Mouse (Mus musculus): ENCODE measurements at regions not wholly inside any gene's neighbourhood (a gene's known extent, or its start where the extent isn't known, plus 50 kb on each side); places are given as distances from the start of the nearest gene placed in this dataset.
"Not testable (repeated sequence)": the region's sequence is repeated elsewhere in the genome, so short reads cannot be mapped to it uniquely, and the experiment has no call there.

DNA sequence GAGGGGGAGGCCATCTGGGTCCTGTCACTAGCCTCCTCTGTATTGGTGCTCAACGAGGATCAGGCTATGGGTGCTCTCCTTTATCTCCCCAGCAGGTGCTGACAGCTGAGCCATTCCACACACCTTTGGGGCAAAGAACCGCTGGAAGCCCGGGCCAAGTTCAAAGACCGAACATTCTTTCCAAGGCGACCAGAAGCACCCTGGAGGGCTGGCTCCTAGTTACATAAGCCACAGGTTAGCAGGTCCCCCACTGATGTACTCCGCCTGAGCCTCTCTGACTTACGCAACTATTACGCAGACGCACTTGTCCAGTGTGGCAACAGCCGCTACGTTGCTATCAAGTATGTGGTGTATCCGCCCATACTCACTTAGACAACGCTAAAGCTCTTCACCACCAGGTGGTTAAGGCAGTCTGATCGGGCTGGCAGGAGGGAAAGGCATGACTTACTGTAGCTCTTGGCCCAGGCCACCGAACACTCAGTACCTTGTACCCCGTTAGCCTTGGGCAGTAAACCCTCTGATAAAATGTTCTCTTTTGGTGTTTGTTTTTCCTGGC lies 69.2 kb downstream of the Gm33543 start:
- DNase-seq (ENCODE audit: low read depth, low spot score): no peak

DNA sequence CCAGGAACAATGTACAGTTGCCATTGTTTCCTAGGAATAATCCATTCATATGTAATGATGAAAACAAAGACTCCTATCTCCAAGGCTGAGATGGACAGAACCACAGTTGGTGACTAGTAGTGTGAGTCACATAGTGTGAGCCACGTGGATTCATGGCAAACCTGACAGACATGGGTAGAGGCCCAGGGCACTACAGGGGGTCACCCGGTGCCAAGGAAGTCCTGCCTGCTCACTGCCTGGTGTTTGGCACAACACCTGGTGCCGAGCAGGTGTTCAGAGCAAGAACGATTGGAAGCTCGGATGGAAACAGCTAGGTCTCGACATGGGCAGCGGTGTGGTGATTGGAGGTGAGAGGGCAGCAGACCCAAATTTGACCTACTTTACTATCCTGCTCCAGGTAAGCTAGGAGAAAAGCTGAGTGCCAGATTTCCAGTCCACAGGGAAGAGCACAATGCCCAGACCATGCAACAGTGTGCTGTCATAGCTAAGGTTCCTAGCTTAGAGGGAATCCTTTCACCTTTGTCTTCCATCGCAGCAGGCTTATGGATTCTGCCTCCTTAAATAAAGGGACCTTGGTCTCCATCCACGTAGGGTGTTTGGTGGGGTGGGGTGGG lies 69.8 kb downstream of the Gm33543 start:
- DNase-seq (ENCODE audit: low read depth, low spot score): no peak

DNA sequence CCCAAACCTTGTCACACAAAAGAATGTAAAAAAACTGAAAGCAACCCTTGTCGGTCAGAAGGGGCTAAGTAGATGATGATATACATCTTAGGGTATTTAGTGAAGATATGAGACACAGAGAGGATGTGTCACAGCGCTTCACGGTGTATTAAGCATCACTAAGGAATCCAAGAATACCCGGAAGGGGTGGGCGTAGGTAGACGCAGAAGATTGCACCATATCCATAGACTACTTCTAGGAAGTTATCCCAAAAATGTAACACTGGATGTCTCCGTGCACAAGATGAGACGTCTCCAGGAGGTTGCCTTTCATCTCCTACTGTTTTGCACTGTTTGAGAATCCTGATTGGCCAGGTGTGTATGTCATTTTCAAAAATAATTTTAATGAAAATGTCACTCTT lies 73.8 kb downstream of the Gm33543 start:
- no peak for DNase-seq (ENCODE audit: low read depth, low spot score)

GRCm38 (mm10) chr10:95767526-95768161 lies 75.1 kb downstream of the Gm33543 start:
- no peak for DNase-seq (ENCODE audit: low read depth, low spot score)

DNA sequence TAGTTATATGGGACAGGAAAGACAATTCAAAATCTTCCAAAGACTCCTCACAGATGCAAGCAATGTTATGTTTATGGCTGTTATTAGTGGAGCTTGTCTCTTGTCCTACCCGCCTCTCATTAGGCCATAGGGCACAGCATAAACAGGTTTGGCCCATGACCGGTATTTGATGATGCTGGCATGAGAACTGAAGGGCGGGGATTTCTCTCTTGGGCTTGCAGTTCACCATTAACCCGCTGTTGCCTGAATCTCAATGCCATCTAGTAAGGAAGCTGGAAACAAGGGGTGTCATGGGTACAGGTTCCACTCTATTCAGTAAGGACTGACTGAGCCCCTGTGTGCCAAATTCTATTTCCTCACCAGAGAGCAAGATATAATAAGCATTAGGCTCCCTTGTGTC lies 78.6 kb downstream of the Gm33543 start:
- no peak for DNase-seq (ENCODE audit: low read depth, low spot score)

DNA sequence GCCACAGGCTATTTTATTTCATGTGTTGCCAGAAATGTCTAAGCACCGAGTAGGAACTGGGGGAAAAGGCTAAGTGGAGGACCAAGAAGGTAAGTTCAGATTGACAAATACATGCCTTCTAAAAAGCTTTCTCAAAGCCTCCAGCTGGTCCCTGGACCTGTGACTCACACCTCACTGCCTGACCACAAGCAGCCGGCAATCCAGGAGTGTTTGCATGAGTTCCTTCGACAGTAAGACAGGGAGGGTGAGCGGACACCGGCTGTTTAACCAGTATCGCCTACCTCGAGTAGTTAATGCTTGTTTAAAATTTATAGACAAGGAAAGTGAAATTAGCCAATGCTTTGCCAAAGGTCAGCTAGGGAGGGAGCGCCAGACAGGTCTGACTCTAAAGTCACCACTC lies 80.1 kb downstream of the Gm33543 start:
- DNase-seq (ENCODE audit: low read depth, low spot score): no peak

DNA sequence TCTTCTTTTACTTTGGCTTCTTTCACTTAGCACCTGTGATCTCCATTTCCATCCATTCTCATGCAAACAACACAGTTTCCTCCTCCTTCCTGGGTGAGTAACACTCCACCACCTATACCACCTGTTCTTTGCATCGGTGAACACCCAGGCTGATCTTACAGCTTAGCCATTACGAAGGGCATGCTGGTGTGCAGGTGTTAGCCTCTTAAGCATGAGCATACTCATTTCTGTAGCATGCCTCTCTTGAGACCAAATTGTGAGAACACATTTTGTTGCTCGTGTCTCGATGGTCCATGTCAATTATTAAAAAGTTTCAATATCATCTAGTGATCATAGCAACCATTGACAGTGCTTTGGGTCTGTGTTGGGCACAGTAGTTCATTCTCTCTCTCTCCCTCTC lies 80.8 kb downstream of the Gm33543 start:
- no peak for DNase-seq (ENCODE audit: low read depth, low spot score)

DNA sequence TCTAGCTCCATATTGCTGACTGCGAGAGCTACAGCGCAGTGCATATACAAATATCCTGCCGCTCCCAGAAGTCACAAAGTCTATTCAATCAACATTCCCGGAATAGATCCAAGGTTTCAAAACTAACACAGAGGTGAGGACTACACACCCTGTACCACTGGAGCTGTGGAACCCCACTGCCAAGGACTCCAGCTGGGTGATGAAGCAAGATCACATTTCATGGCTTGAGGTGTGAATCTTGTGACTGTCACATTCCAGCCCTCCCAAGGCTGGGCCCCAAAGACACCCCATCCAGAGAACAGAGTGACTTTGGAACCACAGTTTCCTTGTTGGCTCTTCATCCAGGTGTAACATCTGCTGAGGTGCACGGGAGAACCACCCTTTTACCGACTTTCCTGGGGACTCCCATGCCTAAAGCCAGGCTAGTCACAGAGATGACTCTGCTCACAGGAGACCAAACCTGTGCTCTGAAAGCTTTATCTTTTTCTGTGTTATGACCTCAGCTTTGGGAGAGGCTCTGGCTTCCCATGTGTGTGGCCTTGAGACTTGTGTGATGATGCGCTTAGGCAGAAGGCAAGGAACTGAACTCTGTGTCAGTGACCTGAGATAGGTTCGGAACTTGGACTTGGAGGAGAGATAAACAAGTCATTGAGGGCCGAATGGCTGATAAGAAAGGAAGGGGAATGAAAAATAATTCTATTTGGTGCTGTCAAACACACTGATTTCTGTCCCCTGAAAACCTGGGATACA lies 82.4 kb downstream of the Gm33543 start:
- no peak for DNase-seq (ENCODE audit: low read depth, low spot score)

DNA sequence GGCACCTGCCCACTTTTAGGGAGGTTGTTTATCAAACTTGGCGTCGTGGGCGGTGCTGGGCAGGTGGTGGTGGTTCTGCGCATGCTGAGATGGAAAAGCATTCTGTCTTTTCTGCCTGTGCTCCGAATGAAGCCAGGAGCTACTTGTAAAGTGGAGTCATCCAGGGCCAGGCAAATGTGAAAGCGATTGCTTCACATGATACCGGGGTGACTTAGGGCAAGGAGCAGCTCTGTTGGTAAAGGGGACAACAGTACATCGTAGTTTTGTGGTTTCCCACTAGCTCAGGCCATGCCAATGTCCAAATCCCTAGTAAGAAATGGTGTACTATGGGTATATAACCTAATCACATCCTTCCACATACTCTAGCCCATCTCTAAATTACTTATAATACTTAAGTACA lies 84.5 kb downstream of the Gm33543 start:
- DNase-seq (ENCODE audit: low read depth, low spot score): no peak

GRCm38 (mm10) chr10:95755429-95755828 lies 82.2 kb upstream of the Anapc15-ps start:
- DNase-seq (ENCODE audit: low read depth, low spot score): no peak

GRCm38 (mm10) chr10:95753396-95753905 lies 80.2 kb upstream of the Anapc15-ps start:
- DNase-seq (ENCODE audit: low read depth, low spot score): no peak

DNA sequence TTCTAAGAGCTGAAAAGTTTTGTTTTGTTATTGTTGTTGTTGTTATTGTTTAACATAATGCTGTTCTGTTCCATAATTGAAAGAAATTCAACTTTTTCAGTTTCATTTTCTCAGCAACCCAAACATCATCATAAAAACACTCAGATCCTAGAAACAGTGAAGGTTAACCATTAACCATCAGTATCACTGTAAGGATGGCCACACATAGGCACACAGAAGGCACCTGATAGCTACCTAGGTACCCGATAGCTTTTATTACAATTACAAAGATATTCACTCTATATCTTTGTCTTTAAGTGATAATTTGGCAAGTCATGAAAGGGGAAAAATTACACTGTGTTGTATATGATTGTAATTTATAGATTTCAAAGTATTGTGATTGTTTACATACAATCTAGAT lies 75.1 kb upstream of the Anapc15-ps start:
- no peak for DNase-seq (ENCODE audit: low read depth, low spot score)

GRCm38 (mm10) chr10:95747939-95748338 lies 74.7 kb upstream of the Anapc15-ps start:
- no peak for DNase-seq (ENCODE audit: low read depth, low spot score)

DNA sequence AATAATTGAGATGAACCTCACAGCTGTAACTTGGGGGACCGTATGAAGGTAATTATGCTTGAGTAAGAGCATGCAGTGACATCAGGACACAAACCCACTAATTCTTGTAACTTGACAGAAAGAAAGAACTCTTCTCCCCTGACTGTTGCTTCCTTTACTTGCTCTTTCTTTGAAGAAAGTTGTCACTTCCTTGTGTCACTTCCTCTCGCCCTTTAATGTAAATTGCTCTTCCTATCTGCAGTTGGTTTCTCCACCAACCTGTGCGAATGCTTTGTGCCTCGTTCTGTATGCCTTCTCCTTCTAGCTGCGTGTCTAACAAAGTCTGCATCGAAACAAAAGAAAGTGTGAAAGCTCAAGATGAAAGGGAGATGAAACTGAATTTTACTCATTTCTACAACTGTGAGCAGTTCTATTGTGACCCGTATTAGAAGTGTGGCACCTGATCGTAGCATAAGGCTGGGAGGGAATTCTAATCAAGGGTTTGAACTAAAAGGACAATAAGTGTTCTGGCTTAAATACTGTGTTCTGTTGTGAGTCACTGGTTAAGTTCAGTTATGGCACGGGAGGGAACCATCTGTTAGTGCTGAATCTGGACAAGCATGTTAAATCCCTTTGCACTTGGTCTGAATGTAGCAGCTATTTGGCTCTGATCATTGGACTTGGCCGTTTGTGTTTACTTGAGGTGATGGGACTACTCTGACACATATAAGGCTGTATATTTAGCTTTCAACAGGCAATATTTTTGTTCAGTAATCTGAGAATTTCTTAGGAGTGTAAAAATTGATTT lies 72.8 kb upstream of the Anapc15-ps start:
- DNase-seq (ENCODE audit: low read depth, low spot score): no peak

DNA sequence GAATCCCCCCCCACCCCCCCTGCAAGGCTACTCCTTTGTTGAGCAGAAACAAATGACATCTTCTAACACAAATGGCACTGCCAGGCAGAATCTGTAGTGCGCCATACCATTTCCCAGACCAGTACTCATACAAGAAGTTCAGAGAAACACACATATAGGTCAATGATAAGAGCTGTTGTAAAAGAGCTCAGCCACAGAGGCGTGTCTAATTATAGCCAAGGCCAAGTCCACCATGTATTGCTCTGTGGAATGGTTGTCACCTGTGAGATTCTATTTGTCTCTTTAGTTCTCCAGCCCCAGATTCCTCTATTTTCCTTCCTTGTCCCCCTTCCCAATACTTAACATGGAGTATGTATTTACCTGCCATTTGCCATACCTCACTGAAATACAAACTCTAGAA lies 72.0 kb upstream of the Anapc15-ps start:
- DNase-seq (ENCODE audit: low read depth, low spot score): no peak

DNA sequence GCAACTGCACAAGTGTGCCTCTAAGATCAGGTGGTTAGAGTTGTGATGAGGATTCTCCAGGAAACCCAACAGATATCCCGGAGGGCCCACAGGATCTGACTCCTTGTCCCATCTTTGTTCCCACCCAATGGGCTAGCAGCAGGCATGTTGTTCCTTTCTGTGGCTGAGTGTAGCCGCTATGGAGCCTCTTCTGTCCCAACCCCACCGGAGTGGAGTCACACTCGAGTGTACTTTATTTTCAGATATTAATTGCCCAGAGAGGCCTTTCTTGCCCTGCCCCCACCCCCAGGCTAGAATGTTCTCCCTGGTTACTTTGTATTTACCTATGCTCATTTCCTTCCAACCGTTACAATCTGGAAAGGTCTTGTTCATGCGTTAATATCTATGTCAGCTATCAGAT lies 70.4 kb upstream of the Anapc15-ps start:
- DNase-seq (ENCODE audit: low read depth, low spot score): no peak

DNA sequence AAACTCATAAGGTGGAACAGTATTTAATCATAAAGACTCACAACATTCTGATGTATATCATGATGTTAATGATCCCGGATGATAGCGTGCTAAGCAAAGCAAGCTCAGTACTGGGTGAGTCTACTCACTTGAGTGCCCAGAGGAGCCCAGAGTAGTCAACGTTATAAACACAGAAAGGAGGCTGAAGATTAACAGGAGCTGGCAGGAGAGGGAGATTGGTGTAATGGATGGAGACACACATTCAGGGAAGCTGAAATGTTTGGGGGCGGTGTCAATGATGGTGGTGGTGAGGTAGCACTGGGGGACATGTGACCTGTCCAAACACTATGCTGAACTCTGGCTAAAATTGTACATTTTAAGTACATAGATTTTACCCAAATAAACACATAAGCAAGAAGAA lies 66.2 kb upstream of the Anapc15-ps start:
- no peak for DNase-seq (ENCODE audit: low read depth, low spot score)

DNA sequence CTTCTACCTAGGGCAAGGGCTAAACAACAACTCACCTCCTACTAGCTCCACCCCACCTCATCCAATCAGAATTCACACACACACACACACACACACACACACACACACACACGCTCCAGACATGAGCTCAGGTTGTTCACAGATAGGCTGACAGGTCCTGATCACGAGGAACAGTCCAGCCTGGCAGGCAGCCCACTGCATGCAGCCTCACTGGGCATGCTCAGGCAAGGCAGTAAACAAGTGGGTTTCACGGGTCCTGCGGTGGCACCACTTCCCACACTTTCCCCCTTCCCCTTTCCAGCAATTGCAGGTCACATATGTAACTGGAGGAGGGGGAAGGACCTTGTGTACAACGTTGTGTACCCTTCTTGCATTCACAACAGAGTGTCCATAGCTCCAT lies 63.5 kb upstream of the Anapc15-ps start:
- DNase-seq (ENCODE audit: low read depth, low spot score): not testable (repeated sequence)

- no peak for DNase-seq (ENCODE audit: low read depth, low spot score)
Measured at GRCm38 (mm10) chr10:95731001-95731400, 57.8 kb upstream of the Anapc15-ps start.

DNA sequence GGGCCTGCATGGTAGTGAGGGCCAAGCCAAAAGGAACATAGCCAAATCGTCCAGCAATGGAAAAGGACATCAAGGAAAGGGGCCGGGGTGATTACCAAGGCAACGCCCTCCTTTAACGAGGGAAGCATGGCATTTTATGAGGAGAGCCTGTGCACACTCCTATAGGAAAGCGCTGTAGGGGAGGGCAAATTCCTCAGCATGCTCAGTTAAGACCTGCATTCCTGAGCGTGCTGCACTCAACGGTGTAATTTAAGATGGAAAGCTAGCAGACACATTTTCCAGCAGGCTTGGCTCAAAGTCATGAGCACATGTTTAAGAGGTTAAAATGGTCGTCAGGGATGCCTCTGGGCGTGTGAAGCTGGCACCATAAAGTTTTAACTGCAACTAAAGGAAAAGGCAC lies 56.6 kb upstream of the Anapc15-ps start:
- DNase-seq (ENCODE audit: low read depth, low spot score): peak; percentile 95

- DNase-seq (ENCODE audit: low read depth, low spot score): no peak
Measured at GRCm38 (mm10) chr10:95725910-95726309, 52.7 kb upstream of the Anapc15-ps start.

DNA sequence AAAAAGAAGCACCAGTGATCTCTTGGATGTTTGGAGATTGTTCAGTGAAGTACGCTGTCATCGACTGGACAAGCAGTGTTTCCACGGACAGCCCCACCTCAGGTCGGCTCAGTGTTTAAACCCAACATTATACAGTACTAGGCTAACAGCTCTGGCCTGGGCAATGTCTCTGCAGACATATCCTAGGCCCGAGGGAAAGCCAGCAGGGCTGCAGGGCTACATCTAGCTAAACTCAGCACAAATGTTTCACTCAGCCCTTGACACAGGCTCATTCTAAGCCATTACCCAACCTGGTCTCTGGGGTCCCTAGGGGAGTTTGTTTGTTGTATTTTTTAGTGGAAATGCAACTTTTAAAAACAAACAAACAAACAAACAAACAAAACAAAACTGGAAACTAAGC lies 52.1 kb upstream of the Anapc15-ps start:
- DNase-seq (ENCODE audit: low read depth, low spot score): no peak

All from forelimb bud, embryonic 11.5 days (tissue).